Mouse (Mus musculus) intestine, embryonic 15.5 days (tissue): ENCODE results near the gene Rab4a. TPM values are rescaled to one million over a fixed set of nuclear protein-coding genes. Genes with fewer than 3 reads are reported as not detected.
"Not testable (repeated sequence)": the region's sequence is repeated elsewhere in the genome, so short reads cannot be mapped to it uniquely, and the experiment has no call there.

Experiments used
- ATAC-seq: fragments of 200-750 bp; cut with Nextera tagmentation; 2 replicates; pipeline ENCODE4 v1.8.0; 2017; ENCODE audit warnings: moderate TSS enrichment, moderate library complexity
- H3K27ac ChIP-seq: fragments of 300-500 bp; sonication (generic); 2 replicates; pipeline ENCODE4 v1.5.1; 2015; ENCODE audit warnings: mild to moderate bottlenecking, inconsistent platforms
- H3K27me3 ChIP-seq: fragments of 300-500 bp; sonication (generic); replicated peaks from 2 replicates; pipeline ENCODE4 v1.6.1; 2015; ENCODE audit warnings: inconsistent platforms
- H3K36me3 ChIP-seq: fragments of 300-500 bp; sonication (generic); 2 replicates; pipeline ENCODE4 v1.6.1; 2015; ENCODE audit warnings: inconsistent platforms
- H3K4me1 ChIP-seq: fragments of 300-500 bp; sonication (generic); replicated peaks from 2 replicates; pipeline ENCODE4 v1.6.1; 2015; ENCODE audit warnings: inconsistent platforms
- H3K4me2 ChIP-seq: fragments of 300-500 bp; sonication (generic); replicated peaks from 2 replicates; pipeline ENCODE4 v1.6.1; 2015; ENCODE audit warnings: mild to moderate bottlenecking, inconsistent platforms
- H3K4me3 ChIP-seq: fragments of 300-500 bp; sonication (generic); replicated peaks from 2 replicates; pipeline ENCODE4 v1.5.1; 2015; ENCODE audit warnings: inconsistent platforms
- H3K9ac ChIP-seq: fragments of 300-500 bp; sonication (generic); 2 replicates; pipeline ENCODE4 v1.6.1; 2015; ENCODE audit warnings: inconsistent platforms
- H3K9me3 ChIP-seq: fragments of 300-500 bp; sonication (generic); 2 replicates; pipeline ENCODE4 v1.6.1; 2016; ENCODE audit warnings: inconsistent platforms
- WGBS: fragments of 180-500 bp; shearing (Covaris S2); methylation state at CpG from one replicate; pipeline ENCODE4 v1.1.7; 2015; 5-methylcytosine and 5-hydroxymethylcytosine counted together
- polyA plus RNA-seq: library from polyadenylated mRNA; unstranded; fragments of >200 nt; fragmentation: Nextera tagmentation; extraction: Ambion mirVana; gene quantifications from 2 replicates; pipeline ENCODE4 v1.2.1, GENCODE M21; 2015

The Rab4a gene
- polyA plus RNA-seq, 1 experiment from 2014 or later, result 54.8 TPM

DNA sequence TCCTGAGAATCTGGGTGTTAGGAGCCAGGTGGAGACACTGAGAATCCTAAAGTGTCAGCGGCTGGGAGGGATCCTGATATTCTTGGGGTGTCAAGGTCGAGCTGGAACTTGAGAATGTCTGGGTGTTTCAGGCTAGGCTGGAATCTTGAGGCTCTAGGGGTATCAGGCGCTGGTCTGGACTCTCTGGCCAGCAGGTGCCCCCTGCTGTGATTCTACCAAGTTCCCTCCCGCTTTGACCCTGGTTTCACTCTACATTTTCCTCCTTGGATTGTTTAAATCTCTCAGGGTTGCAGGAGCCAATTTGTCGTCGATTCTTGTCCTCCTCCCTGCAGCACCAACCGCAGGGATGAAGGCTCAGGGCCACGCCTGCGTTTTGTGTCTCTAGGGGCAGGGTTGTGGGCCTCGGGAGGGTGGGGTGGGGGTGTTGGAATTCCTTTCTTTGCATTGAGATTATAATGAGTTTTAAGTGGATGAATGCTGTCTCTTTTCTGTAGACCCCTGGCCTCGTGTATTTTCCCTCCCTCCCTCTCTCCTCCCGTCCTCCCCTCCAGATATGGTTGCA lies 670 bp downstream of the Rab4a start:
- peak overlapping the region; percentile 80 for H3K4me3 ChIP-seq
- peak overlapping the region; percentile 75; the same call in 1 of the 2 replicates for H3K27ac ChIP-seq
- H3K9me3 ChIP-seq, result no peaks in the 10 kb centered on the region; the same call in 1 of the 2 replicates
- no peaks in the 10 kb centered on the region for H3K36me3 ChIP-seq
- peaks cover 16% of the 10 kb centered on the region for H3K4me1 ChIP-seq
- H3K27me3 ChIP-seq, result no peaks in the 10 kb centered on the region
- H3K9ac ChIP-seq, result peak overlapping the region; percentile 90
- WGBS, result 2% methylated on average over 12 of the region's 12 CpGs
- H3K4me2 ChIP-seq, result peak overlapping the region; percentile 79
- 0 out of 2 replicates have a peak, but pooled peaks have one; percentile 7 for ATAC-seq

GRCm38 (mm10) chr8:123807024-123807431 lies 1.2 kb downstream of the Rab4a start:
- no peaks in the 10 kb centered on the region for H3K9me3 ChIP-seq
- H3K4me1 ChIP-seq, result peaks cover 16% of the 10 kb centered on the region
- peak overlapping the region; percentile 79 for H3K4me2 ChIP-seq
- H3K27me3 ChIP-seq, result no peaks in the 10 kb centered on the region
- H3K36me3 ChIP-seq, result no peaks in the 10 kb centered on the region
- H3K4me3 ChIP-seq, result peak overlapping the region; percentile 80
- ATAC-seq, result peak; percentile 32
- 4% methylated on average over 14 of the region's 14 CpGs for WGBS
- no peak overlapping the region for H3K27ac ChIP-seq
- H3K9ac ChIP-seq, result peak overlapping the region; percentile 90

- H3K27ac ChIP-seq, result no peak overlapping the region
- no peaks in the 10 kb centered on the region for H3K9me3 ChIP-seq
- H3K4me3 ChIP-seq, result no peak overlapping the region
- peak overlapping the region; percentile 90; the same call in 1 of the 2 replicates for H3K9ac ChIP-seq
- H3K36me3 ChIP-seq, result no peaks in the 10 kb centered on the region
- H3K27me3 ChIP-seq, result no peaks in the 10 kb centered on the region
- no peak for ATAC-seq
- H3K4me2 ChIP-seq, result peak overlapping the region; percentile 79; the same call in 1 of the 2 replicates
- WGBS, result 68% methylated on average over 6 of the region's 6 CpGs
- peaks cover 17% of the 10 kb centered on the region for H3K4me1 ChIP-seq
These were observed 2.2 kb downstream of the Rab4a start for GRCm38 (mm10) chr8:123807852-123808573.

DNA sequence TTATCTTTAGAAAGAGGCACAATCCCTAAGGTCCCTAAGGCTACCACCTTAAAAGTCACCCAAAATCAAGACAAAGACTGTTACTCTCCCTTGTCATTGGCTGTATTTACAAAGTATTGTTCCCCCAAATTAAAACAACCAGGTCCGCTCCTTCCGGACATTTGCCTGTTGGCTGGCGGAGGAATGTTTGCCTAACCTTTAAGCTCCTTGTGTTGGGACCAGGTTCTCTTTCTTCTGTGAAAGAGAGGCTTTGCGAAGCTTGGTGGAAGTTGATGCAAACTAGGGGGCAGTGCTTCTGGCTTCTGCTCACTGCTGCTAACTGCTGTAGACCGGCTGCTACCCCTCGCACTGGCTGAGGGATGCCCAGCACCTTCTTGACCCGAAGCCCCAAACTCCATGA lies 2.9 kb downstream of the Rab4a start:
- H3K27me3 ChIP-seq, result no peaks in the 10 kb centered on the region
- H3K4me2 ChIP-seq, result no peak overlapping the region
- WGBS, result 73% methylated on average over 7 of the region's 7 CpGs
- no peak for ATAC-seq
- no peak overlapping the region for H3K4me3 ChIP-seq
- H3K9ac ChIP-seq, result no peak overlapping the region
- H3K27ac ChIP-seq, result no peak overlapping the region
- H3K9me3 ChIP-seq, result no peaks in the 10 kb centered on the region
- peaks cover 20% of the 10 kb centered on the region for H3K4me1 ChIP-seq
- no peaks in the 10 kb centered on the region for H3K36me3 ChIP-seq

DNA sequence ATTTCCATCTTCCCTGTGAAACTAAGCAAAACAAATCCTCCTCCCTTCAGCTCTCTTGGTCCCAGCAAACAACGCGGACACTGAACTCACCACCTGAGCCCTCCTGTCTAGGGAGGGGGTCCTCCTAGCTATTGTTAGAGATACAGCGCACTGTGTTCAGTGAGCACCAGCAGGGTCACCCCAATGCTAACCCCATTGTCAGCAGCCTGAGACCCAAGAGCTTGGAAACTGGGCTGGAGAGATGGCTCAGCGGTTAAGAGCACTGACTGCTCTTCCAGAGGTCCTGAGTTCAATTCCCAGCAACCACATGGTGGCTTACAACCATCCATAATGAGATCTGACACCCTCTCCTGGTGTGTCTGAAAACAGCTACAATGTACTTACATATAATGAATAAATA lies 3.6 kb downstream of the Rab4a start:
- not testable (repeated sequence) for H3K4me2 ChIP-seq, H3K4me3 ChIP-seq, H3K27ac ChIP-seq, H3K9ac ChIP-seq, H3K27me3 ChIP-seq, ATAC-seq, H3K9me3 ChIP-seq, H3K36me3 ChIP-seq
- H3K4me1 ChIP-seq, result peaks cover 26% of the 10 kb centered on the region
- WGBS, result 88% methylated on average over 4 of the region's 4 CpGs

DNA sequence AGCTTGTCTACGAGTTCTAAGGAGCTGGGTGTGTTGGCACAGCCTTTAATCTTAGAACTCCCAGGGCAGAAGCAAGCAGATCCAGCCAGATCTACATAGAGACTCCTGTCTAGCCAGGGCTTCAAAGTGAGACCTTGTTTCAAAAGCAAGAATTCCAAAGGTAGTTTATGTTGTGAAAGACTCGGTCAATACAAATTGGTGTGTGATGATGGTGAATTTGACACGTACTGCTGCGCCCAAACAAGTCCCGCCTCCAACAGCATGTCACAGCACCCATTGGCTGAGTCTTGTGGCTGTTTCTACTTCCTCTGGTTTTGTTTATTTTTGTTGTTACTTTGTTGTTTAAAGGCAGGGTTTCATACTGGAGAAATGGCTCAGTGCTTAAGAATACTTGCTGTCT lies 6.4 kb downstream of the Rab4a start:
- no peak overlapping the region for H3K4me3 ChIP-seq
- no peak overlapping the region for H3K9ac ChIP-seq
- peaks cover 19% of the 10 kb centered on the region for H3K4me1 ChIP-seq
- 84% methylated on average over 5 of the region's 5 CpGs for WGBS
- H3K27ac ChIP-seq, result no peak overlapping the region
- no peak for ATAC-seq
- H3K9me3 ChIP-seq, result no peaks in the 10 kb centered on the region
- no peaks in the 10 kb centered on the region for H3K36me3 ChIP-seq
- H3K4me2 ChIP-seq, result no peak overlapping the region
- no peaks in the 10 kb centered on the region for H3K27me3 ChIP-seq

- H3K9me3 ChIP-seq, result no peaks in the 10 kb centered on the region; the same call in 1 of the 2 replicates
- WGBS, result 71% methylated on average over 16 of the region's 16 CpGs
- H3K4me2 ChIP-seq, result peak overlapping the region; percentile 38
- H3K27ac ChIP-seq, result peak overlapping the region; percentile 77
- no peaks in the 10 kb centered on the region for H3K27me3 ChIP-seq
- H3K4me1 ChIP-seq, result peaks cover 14% of the 10 kb centered on the region
- ATAC-seq, result peak; percentile 61
- peak overlapping the region; percentile 11; the same call in 1 of the 2 replicates for H3K9ac ChIP-seq
- no peaks in the 10 kb centered on the region for H3K36me3 ChIP-seq
- no peak overlapping the region for H3K4me3 ChIP-seq
These were observed 7.5 kb downstream of the Rab4a start for GRCm38 (mm10) chr8:123813173-123813891.

DNA sequence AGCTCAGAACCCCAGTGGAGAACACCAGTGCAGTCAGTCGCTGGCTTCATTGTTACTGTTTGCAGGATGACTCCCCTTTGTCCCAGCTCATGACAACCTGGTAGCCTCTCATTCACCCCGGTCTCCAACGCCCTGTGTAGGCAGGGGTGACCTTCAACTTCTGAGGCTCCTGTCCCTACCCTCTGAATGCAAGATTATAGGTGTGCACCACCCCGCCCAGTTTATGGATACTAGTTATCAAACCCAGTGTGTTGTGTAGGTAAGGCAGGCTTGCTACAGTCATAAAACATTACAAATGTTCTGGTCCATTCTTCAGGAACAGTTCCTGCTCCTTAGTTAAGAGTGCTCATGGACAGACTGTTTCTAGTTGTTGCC lies 8.1 kb downstream of the Rab4a start:
- H3K9ac ChIP-seq, result peak overlapping the region; percentile 11; the same call in 1 of the 2 replicates
- peak; percentile 87 for ATAC-seq

GRCm38 (mm10) chr8:123815325-123815724 lies 9.5 kb downstream of the Rab4a start:
- no peak overlapping the region for H3K4me2 ChIP-seq
- H3K36me3 ChIP-seq, result no peaks in the 10 kb centered on the region
- 82% methylated on average over 11 of the region's 11 CpGs for WGBS
- H3K4me3 ChIP-seq, result no peak overlapping the region
- no peak overlapping the region for H3K27ac ChIP-seq
- H3K9ac ChIP-seq, result no peak overlapping the region
- H3K27me3 ChIP-seq, result no peaks in the 10 kb centered on the region
- no peaks in the 10 kb centered on the region; the same call in 1 of the 2 replicates for H3K9me3 ChIP-seq
- H3K4me1 ChIP-seq, result peaks cover 14% of the 10 kb centered on the region
- no peak for ATAC-seq

More for the DNA sequence above, 8.1 kb downstream of the Rab4a start:
- Histone ChIP-seq H3K4me3 (no peak overlapping the region), H3K9me3 (no peaks in the 10 kb centered on the region; the same call in 1 of the 2 replicates), H3K27ac (peak overlapping the region; percentile 77), H3K27me3 (no peaks in the 10 kb centered on the region), H3K36me3 (no peaks in the 10 kb centered on the region), H3K4me1 (peaks cover 14% of the 10 kb centered on the region), H3K4me2 (peak overlapping the region; percentile 38)
- 65% methylated on average over 4 of the region's 4 CpGs for WGBS

- Histone ChIP-seq H3K9ac (no peak overlapping the region), H3K27ac (no peak overlapping the region), H3K27me3 (no peaks in the 10 kb centered on the region), H3K4me1 (peaks cover 14% of the 10 kb centered on the region), H3K4me2 (no peak overlapping the region), H3K36me3 (no peaks in the 10 kb centered on the region), H3K9me3 (no peaks in the 10 kb centered on the region; the same call in 1 of the 2 replicates), H3K4me3 (no peak overlapping the region)
- no peak for ATAC-seq
- 79% methylated on average over 8 of the region's 8 CpGs for WGBS
These were observed 11.2 kb downstream of the Rab4a start for GRCm38 (mm10) chr8:123816939-123817338.

DNA sequence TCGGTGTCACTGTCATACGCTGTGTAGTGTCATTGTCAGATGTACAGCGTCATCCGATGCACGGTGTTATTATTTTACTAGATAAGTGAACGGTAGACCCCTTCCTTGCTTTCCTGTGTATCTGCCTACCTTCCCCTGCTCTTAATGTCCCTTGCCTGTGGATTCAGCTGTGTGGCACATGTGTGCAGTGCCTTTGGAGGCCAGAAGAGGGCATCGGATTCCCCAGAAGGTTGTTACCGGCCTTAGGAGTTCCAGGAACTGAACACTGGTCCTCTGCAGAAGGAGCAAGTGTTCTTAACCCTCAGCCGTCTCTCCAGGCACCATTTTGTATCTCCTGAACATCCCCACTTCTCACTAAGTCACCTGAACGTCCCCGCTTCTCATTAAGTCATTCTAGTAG lies 12.0 kb downstream of the Rab4a start:
- Histone ChIP-seq H3K4me3 (no peak overlapping the region), H3K4me1 (peaks cover 14% of the 10 kb centered on the region), H3K9me3 (no peaks in the 10 kb centered on the region; the same call in 1 of the 2 replicates), H3K36me3 (no peaks in the 10 kb centered on the region), H3K9ac (no peak overlapping the region), H3K27ac (no peak overlapping the region), H3K27me3 (no peaks in the 10 kb centered on the region), H3K4me2 (no peak overlapping the region)
- 93% methylated on average over 11 of the region's 11 CpGs for WGBS
- no peak for ATAC-seq
